Mouse (Mus musculus): Measurements from ENCODE around the gene Cux2.

Cux2 gene

DNA sequence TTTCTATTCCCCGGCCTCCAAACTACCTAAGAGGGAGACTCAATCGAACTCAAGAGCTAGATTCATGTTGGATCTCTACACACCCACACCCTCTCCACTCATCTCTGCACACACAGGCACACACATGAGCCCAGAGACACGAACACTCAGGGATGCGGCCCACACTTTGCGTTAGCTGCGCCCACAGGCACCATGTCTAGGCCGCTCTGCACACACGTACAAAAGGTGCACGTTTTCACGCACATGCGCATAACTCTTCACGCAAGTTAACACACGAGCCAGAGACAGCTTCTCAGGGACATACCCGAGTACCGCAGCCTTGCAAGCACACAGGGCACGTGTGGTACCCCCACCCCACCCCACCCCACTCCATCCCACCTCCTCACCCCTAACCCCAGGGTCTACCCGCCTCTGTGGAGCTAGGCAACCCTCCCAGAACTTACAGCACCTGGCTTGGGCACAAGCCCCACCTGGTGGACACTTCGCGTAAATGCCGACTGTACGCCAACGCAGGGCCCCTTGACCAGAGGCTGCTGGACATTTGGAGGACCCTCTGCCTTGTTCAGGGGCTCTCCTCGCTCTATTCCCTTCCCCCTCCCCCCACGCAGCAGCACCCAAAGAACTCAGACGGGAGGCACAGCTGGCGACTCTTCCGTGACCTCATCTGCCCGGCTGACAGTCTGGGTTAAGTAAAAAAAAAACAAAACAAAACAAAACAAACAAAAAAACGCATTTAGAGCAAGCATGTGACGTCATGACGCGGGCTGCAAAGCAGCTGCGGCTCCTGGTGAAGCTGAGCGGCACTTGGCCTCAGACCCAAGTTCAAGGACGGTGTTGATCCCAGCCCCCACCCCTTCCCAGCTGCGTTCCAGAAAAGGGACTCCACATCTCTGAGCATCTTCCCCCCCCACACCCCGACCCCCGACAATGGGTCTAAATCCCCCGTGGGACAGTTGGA, 9.4 kb upstream of the Cux2 start:
- DNase-seq, result peak; percentile 12 to 38

DNA sequence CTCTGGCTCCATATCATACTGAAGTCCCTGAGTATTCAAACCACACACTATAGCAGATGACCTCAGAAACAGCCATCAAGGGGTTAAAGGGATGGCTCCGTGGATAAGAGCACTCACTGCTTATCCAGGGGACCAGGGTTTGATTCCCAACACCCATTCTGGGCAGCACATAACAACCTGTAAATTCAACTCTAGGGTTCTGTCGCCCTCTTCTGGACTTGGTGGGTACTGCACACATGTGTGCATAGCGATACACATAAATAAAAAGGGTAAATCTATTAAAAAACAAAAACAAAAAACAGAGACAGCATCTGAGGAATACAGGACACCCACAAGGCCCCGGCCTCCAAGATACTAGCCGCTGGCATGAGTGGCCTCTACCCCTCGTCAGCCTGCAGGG, 7.7 kb upstream of the Cux2 start:
- no peak for DNase-seq

DNA sequence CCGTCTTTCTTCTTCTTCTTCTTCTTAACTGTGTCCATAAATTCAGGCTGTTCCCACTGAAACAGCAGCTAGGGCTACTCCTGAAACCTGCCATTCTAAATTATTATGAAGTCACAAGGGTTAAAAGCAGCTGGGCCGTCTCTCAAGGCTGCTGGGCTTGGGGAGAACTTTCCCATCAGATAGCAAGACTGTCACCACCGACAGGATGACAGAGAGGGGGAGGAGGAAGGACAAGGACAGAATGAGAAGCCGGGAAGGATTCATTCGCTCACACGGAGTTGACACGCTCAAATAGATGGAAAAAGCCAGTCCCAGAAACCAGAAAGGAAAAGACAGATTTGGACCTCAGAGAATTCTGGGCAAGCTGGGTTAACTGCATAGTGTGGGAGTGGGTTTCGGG, 6.7 kb upstream of the Cux2 start:
- DNase-seq, result no peak

DNA sequence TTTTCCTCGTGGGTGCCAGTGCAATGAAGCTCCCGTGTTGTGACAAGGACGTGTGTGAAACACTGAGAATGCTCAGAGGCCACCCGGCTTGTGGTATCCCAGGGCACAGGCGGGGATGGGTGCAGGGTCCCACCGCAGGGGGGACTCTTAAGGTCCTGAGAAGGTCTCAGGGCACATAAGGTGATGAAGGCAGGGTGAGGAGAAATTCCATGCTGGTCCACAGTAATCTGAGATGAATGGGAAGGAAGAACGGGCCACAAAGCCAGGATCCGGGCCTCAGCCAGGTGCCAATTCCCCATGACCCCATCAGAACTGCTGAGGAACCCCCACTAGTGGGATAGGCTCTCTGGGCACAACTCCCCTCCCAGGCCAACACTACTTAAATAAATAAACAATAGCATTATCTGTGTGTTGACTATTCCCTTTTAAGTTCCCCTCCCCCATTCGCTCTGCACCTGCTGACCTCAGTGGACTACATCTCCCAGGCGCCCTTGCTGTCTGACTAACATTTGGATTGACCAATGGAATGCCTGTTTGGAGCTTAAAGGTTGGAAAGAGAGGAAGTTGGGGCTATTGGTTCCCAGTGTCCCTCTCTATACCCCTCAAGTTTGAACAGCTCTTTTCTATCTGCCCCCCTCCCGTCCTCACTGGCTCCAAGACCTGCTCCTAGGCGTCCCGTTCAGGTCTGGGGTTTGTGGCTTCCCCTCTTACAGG, 4.4 kb upstream of the Cux2 start:
- no peak for DNase-seq

DNA sequence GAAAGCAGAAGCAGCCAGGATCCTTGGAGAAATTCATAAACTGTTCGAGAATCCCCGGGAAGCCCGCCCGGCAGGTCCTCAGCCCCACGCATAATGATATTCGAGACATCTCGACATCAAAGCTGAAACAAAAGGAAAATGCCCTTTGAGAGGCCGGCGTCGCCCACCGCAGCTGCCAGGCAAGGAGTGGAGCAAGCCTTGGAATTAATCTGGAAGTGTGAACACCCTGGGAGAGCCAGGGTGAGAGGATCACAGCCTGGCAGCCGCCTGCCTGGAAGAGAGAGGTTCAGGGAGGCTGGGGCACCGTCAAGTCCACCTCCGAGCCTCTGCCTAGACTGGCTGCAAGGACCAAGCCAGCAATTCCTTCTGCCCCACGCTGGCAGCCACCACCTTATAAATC, 3.7 kb upstream of the Cux2 start:
- no peak for DNase-seq

DNA sequence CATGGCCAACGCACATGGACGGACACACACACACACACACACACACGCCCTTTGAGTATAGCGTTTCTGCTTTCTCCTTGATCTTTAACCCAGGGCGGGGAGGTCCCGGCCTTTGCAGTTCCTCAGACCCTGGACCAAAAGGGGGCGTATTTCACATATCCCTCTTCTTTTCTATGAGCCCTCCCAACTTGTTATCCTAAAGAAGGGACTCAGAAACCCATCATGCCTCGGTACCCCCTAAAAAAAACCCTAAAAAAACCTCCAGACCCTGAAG, 867 bp upstream of the Cux2 start:
- DNase-seq, result no peak

DNA sequence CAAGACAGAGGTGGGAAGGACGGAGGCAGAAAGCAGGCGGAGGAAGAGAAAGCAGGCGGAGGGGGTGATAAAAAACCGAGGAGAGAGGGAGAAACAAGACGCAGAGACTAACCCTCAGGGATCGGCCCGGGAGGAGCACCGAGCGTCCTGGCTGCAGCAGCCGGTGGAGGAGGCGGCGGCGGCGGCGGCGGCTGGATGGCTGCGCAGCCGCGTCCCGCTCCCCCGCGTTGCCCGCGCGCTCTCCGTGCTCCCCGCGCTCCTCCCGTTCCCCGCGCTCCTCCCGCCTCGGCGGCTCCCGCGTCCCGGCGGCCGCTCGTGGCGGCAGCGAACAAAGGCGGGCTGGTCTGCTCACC, 262 bp downstream of the Cux2 start:
- peak in 1 of 2 experiments; percentile 21 for DNase-seq

DNA sequence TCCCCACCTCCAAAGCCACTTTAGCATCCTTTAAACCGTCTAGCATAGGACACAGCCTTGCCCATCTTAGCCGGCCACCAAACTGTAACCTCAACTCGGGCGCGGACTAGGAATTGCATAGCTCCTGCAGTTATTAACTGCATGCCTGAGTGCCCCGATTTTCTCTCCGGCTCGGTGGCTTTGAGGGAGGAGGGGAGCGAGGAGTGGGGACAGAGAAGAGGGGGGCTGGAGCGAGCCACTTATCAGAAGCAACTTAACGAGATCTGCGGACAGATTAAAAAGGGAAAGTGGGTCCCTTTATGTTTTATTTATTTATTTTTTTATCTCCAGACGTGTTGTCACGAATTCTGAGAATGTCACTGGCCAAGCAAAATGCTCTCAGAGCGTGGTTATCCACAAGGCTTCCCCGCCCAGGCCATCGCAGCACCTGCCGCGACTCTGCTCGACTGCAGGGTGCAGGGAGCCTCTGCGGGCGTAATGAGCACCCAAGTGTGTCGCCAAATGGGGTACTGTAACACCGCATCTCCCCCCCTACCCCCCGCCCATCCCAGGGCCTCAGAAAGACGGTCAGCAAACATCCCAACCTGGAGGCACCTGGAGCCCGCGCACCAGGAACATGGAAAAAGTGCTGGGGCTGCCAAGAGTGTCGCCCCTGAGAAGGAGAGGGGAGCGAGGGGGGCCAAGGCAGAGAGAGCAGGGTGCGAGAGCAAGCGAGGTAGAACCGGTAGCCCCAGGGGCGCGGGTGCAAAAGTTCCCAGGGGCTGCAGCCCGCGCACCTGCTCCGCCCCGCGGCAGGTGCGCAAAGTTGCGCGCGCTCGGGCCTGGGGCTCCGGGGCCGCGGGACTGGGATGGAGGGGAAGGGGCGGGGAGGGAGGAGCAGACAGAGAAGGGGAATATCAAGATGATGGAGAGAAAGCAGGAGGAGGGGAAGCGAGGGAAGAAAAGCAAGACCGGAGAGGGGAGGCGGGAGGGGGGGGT, 927 bp downstream of the Cux2 start:
- DNase-seq, result no peak

DNA sequence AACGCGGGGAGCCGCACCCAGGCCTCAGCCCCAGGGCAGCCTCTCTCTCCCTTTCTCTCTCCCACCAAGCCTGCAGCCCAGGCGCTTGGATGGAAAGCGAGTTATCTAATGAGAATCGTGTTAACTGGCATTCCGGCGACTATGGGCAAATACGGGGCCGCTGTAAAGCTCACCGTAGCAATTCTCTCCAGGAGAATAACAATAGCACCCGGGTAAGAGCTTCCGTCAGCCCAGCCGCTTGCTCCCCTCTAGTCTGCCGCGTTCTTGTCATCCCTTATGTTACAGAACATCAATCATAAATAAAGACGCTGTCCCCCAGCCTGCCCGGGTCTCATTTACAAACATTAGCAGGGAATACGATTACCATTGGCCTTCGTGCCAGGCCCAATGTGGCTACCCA, 1.6 kb downstream of the Cux2 start:
- DNase-seq, result no peak

DNA sequence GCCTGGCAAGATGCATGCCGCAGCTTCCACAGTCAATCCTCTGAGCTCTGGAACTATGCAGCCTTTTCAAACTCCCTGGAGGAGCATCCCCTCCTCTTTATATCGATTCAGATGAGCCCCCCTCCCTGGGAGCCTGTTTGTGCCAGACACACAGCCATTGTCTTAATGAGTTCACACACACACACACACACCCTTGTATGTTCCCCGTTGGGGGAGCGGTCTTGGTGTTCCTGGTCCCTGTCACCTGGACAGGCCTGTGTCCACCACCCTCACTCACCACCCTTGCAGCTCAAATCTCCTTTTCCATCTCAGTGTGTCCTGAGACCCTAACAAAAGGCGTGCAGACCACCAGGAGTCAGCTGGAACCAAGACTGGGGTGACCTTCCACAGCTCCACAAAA, 2.1 kb downstream of the Cux2 start:
- no peak for DNase-seq

DNA sequence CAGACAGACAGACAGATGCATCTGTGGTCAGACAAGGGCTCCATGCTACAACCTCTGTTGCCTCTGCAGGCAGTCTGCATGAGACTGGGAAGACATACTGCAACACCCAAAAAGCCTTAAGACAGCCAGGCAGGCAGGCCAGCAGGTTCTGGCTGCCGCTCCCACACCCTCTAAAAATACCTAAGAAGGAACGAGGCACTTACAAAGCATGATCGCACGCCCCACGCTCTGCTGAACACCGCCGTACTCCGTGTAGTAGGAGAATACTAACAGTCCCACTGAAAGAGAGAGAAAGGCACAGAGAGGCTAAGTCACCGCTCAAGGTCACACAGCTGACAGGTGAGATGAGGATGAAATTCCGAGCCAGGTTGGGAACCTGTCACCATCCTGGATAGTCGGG, 6.3 kb downstream of the Cux2 start:
- no peak for DNase-seq

DNA sequence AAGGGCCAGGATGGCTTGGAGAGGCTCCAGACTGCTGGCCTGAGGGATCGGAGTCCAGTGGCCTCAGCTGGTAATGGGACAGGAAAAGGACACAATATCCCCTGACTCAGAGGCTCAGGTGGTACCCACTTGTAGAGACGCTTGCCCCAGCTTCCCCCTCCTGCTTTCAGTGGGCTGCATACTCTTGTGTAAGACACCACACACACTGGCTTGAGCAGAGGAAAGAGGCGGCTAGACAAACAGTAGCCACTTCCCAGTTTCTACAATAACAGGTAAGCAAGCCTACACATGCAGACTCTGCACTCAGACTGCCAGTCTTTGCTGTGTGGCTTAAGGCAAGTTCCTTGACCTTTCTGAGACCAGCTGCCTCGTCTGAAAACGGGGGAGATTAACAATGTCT, 14.6 kb downstream of the Cux2 start:
- no peak for DNase-seq

DNA sequence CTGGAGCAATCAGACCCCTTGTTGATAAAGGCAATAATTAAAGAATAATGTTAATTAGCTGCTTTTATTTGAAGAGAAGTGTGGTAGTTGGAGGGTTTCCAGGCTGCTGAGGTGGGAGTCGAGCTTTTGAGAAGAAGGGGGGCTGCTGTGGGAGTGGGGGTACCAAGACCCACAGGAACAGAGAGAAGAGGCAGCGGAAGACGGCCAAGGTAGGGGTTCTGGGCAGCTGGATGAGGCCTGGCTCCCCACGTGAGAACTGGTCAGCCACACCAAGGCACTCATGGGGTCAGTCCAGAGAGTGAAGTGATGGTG, 16.8 kb downstream of the Cux2 start:
- no peak for DNase-seq

DNA sequence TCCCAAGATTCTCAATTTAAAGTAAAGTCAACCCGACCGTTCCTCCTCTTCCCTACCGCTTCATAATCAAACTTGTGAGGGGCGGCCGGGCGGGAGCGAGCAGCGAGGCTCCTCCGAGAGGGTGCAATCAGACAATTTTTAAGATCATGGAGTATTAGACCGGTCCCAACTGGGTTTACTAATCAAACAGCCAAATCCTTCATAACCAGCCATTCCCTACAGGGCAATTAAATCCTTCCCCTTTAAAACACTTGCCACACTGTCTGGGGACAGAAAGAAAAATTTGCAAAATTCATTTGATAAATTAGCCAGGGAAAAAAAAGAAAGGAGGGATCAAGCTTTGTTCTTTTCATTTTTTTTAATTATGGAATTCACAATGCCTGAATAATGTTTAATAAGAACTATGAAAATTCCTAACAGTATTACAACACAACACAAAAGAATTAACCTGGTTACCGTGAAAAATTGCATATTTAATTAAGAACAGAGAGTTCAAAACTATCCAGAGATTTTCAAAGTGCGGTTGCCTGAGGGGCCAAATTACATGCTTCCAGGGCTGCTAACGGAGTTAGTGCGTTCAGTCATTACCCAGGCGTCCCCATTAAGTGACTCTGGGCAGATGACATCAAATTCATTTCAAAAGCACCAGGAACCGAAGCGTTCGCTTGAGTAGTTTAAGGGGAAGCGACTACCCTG, 17.3 kb downstream of the Cux2 start:
- DNase-seq, result no peak

DNA sequence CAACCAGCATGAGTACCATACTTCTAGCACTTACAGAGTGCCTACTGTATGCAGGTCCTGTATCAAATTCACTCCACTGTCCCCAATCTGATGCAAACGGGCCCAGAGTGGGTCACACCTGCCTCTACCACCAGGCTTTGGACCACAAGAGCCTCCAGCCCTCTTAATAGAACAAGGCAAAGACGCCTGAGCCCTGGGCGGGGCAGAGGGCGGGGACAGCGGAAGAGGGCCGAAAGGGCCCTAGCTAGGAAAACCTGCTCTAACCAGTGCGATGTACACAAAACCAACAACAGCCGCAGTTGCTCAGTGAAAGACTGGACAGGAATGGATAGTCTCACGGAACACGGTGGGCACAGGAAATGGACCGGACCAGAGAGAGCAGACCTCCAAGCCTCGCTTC, 18.8 kb downstream of the Cux2 start:
- DNase-seq, result no peak

DNA sequence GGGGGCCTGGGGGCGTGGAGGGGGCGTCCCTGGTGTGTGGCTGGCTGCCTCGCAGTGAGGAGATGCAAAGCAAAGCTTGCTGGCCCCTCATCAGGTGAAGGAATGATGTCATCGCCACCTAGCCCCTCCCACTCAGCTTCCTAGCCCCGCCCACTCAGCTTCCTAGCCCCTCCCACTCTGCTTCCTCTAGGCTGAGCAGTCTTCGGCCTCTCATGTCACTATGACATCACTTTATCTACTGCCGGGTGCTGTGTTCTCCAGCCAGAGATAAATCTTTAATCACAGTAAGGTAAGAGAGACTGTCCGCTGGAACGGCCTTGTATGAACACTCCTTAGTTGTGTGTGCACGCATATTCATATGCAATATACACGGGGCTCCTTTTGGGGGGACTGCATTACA, 19.3 kb downstream of the Cux2 start:
- no peak for DNase-seq

DNA sequence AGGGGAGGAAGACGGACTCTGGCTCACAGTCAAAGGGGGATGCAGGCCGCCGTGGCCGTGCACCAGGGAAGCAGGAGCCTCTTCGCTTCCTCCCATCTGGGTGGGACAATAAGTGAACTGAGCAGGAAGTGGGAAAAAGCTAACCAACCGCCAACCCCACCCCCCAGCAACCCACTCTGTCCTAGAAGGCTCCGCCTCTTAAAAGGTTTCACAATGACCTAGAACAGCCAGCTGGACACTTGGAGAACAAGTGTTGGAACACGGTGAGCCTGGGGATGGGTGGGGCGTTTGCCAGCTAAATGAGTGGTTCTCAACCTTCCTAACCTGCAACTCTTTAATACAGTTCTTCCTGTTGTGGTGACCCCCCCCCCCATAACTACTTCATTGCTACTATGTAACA, 23.1 kb downstream of the Cux2 start:
- DNase-seq, result no peak

DNA sequence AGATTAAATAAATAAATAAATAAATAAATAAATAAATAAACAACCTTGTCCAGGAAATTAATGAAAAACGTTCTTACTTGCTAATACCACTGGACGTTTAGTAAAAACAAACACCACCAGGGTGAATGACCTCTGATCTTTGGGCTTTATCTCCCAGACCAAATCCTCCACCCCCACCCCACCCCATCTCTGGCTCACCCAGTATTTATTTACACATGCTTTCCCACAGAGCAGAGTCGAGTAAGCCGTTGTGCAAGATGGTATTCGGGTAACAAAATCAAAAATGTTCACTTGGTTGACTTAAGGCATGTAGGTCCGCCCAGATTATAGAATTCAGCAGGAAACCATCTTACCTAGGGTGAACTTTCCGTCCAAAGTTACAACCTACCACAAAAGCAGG, 23.6 kb downstream of the Cux2 start:
- DNase-seq, result no peak

DNA sequence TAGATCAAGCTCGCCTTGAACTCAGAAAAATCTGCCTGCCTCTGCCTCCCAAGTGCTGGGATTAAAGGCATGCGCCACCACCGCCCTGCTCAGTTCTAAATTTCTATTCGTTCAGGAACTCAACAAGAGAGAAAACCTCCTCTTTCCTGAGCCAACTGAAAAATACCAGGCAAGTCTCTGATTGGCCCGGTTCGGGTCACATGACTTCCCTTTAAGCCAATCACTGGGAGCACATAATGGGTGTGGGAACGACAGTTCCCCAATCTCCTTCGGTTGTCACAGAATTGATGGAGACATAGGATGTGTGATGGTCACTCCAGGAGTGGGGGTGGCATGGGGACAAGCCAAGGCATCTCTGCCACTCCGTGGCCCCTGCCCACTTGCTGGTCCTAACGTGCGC, 24.8 kb downstream of the Cux2 start:
- DNase-seq, result no peak

DNA sequence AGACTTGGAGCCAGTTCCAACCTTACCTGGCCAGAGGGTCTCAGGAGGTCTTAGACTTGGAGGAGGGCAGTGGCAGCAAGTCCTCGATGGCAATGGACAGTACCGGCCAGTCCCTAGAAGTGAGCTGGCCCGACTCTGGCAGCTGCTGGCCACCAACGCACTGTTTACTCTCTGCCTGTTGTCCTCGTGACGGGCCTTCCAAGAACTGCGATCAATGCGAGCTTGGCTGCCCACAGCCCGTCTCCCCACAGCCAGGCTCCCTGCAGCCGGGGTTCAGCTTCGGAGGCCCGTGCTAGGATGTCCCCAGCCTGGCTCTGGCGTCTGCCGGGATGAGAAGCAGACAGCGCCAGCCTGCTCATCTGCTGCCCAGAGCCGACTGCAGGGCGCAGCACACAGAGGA, 30.6 kb downstream of the Cux2 start:
- no peak for DNase-seq

DNA sequence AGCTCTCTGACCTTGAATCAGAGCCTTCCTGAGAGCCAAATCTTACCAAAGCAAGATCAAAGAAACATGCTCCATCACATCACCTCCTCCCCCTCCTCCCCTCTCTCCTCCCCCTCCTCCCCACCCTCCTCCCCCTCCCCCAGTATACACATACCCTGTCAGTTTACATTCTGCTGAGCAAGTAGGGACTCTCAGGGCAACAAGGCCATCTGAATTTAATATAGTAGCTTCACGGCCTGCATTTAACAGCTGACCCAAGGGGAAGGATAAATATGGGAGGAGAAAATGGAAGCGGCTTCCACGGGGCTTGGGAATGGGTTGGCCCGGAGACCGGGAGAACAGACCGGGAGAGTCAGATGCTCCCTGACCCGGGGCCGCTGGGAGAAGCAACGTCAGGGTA, 32.1 kb downstream of the Cux2 start:
- no peak for DNase-seq

DNA sequence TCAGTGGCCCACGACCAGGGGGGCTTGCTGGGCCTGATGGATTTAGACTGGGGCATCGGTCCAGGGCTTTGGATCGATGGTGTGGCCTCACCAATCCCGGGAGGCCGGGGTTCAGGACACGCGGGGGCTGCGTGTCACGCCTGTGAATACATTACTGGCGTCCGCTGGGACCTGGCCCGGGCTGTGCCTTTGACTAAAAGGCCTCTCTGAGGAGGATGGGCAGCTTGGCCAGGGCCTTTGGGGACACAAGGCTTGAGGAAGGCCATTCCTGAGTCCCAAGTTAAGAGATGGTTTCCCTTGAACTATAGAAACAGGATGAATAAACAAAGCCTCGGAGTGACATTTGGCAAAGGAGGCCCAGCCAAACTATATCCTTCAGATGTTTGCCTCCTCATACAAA, 32.6 kb downstream of the Cux2 start:
- no peak for DNase-seq

DNA sequence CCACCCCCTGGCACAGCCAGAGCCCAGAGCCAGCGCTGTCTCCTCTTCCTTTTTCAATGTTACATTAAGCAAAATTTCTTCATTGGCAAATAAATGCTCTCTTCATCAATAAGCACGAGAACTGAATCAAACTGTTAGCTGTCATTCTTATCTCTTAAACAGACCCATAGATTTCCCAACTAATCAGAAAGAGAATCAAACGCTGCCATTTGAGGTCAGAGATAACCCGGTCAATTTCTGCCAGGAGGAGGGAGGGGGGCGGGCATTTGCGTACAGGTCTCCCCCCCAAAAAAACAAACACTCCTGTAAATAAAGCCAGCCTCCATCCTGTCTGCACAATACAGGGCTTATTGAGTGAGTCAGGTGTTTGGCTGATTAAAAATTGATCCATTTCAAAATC, 33.2 kb downstream of the Cux2 start:
- no peak for DNase-seq
